Mouse (Mus musculus): Measurements from ENCODE around the gene Bag3. TPM values are rescaled to one million over a fixed set of nuclear protein-coding genes. Genes with fewer than 3 reads are reported as not detected.
A peak's percentile ranks its signal among the peaks of the same experiment; 100 is the strongest.

Bag3 gene
- polyA plus RNA-seq, 1 experiment from 2014 or later, result 22.7 TPM

DNA sequence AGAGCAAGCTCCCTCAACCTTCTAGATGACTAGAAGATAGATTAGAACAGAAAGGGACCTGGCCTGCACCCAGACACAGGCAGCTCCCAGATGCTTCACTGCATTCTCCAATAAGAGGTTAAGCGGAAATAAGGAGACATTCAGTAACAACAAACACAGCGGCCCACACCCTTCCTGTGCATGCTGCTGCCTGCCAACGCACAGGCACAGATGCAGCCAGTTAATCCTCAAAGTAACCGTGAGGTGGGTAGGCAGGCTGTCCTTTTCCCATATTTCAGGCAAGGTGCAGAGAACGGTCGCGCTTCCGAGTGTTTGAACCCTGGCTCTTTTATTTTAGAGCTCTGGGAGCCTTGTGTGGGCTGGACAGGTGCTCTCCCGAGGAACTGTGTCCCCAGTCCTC lies 17.8 kb downstream of the Bag3 start:
- Histone ChIP-seq H3K4me1 (ENCODE audit: control insufficient read depth, insufficient read depth, low read length) (peaks cover 73% of the 10 kb centered on the region), H3K9ac (ENCODE audit: low read length) (0 out of 2 replicates have a peak overlapping the region, but pooled peaks have one; percentile 7), H3K36me3 (ENCODE audit: control insufficient read depth, insufficient read depth) (peaks cover 45% of the 10 kb centered on the region), H3K27me3 (ENCODE audit: control insufficient read depth, insufficient read depth, low read length) (no peaks in the 10 kb centered on the region), H3K4me3 (ENCODE audit: low read length) (no peak overlapping the region), H3K9me3 (replicated peaks; ENCODE audit: control insufficient read depth, low read length) (no peaks in the 10 kb centered on the region), H3K4me2 (ENCODE audit: low read depth, low read length) (no peak overlapping the region), H3K27ac (ENCODE audit: low read length) (peak overlapping the region; percentile 75)
- 56% methylated on average over 9 of the region's 9 CpGs for WGBS
- no peak for ATAC-seq (replicated peaks; ENCODE audit: extremely low read depth, insufficient read depth, low FRiP score)

DNA sequence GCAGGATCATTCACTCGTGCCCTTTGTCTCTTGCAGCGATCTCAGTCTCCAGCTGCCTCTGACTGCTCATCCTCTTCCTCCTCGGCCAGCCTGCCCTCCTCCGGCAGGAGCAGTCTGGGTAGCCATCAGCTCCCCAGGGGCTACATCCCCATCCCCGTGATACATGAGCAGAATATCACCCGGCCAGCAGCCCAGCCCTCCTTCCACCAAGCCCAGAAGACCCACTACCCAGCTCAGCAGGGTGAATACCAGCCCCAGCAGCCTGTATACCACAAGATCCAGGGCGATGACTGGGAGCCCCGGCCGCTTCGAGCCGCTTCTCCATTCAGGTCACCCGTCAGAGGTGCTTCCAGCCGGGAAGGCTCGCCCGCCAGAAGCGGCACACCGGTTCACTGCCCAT lies 18.4 kb downstream of the Bag3 start:
- Histone ChIP-seq H3K4me2 (ENCODE audit: low read depth, low read length) (no peak overlapping the region), H3K9ac (ENCODE audit: low read length) (no peak overlapping the region), H3K27ac (ENCODE audit: low read length) (peak overlapping the region; percentile 75), H3K4me3 (ENCODE audit: low read length) (no peak overlapping the region), H3K9me3 (replicated peaks; ENCODE audit: control insufficient read depth, low read length) (no peaks in the 10 kb centered on the region), H3K27me3 (ENCODE audit: control insufficient read depth, insufficient read depth, low read length) (no peaks in the 10 kb centered on the region), H3K36me3 (ENCODE audit: control insufficient read depth, insufficient read depth) (peaks cover 50% of the 10 kb centered on the region), H3K4me1 (ENCODE audit: control insufficient read depth, insufficient read depth, low read length) (peaks cover 67% of the 10 kb centered on the region)
- no peak for ATAC-seq (replicated peaks; ENCODE audit: extremely low read depth, insufficient read depth, low FRiP score)
- 79% methylated on average over 17 of the region's 17 CpGs for whole genome bisulfite sequencing

DNA sequence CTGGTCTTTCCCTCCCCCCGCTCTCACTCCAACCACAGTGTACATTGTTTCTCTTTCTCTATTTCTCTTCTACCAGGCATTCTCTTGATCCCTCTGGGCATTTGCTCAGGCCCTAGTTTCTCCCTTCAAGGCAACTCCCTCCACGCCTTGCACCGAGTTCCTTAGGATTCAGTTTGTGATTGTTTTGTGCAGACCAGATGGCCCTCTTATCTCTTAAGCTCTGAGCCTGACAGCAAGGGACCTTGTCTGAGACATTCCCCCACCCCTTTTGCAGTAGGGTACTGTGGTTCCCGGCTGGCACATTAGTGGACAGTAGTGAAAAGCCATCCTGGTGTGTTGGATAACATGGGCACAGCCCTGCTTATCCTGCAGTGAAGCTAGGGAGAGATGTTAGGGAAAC lies 19.1 kb downstream of the Bag3 start:
- 39% methylated on average over 4 of the region's 4 CpGs for WGBS
- H3K27ac ChIP-seq (ENCODE audit: low read length), result peak overlapping the region; percentile 20; the same call in 1 of the 2 replicates
- no peak; the same call in 1 of the 2 replicates for ATAC-seq (replicated peaks; ENCODE audit: extremely low read depth, insufficient read depth, low FRiP score)
- no peaks in the 10 kb centered on the region for H3K27me3 ChIP-seq (ENCODE audit: control insufficient read depth, insufficient read depth, low read length)
- no peak overlapping the region for H3K4me3 ChIP-seq (ENCODE audit: low read length)
- H3K4me2 ChIP-seq (ENCODE audit: low read depth, low read length), result no peak overlapping the region
- H3K9me3 ChIP-seq (replicated peaks; ENCODE audit: control insufficient read depth, low read length), result no peaks in the 10 kb centered on the region
- H3K9ac ChIP-seq (ENCODE audit: low read length), result no peak overlapping the region
- H3K4me1 ChIP-seq (ENCODE audit: control insufficient read depth, insufficient read depth, low read length), result peaks cover 61% of the 10 kb centered on the region
- peaks cover 54% of the 10 kb centered on the region for H3K36me3 ChIP-seq (ENCODE audit: control insufficient read depth, insufficient read depth)

DNA sequence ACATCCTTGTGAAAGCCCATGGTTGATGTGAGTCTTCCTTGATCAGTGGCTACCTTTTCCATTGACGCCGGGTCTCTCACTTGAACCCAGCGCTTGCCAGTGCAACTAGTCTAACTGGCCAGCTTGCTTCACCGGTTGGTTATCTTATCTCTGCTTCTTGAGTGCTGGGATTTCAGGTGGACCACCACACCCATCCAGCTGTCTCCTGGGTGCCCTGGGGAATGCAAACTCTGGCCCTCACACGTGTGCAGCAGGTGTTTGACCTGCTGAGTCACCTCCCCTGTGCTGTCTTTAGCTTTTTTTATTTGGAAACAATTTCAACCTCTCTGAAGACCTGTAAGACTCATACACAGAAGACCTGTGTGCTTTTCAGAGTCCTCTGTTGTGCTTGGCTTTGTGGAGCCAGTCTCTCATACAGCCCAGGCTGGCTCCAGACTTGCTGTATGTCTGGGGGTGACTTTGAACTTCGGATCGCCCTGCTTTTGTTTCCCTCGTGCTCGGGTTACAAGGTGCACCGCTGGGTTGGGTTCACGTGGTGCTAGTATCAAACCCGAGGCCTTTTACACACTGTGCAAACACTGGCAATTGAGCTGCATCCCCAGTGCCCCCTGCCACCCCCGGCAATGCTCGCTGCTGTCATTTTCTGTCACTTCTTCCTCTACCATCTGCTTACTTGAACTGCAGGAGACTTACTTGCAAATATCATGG lies 19.9 kb downstream of the Bag3 start:
- H3K4me3 ChIP-seq (ENCODE audit: low read length), result no peak overlapping the region
- H3K27me3 ChIP-seq (ENCODE audit: control insufficient read depth, insufficient read depth, low read length), result no peaks in the 10 kb centered on the region
- no peak overlapping the region for H3K9ac ChIP-seq (ENCODE audit: low read length)
- no peaks in the 10 kb centered on the region for H3K9me3 ChIP-seq (replicated peaks; ENCODE audit: control insufficient read depth, low read length)
- WGBS, result 68% methylated on average over 14 of the region's 14 CpGs
- peaks cover 62% of the 10 kb centered on the region for H3K36me3 ChIP-seq (ENCODE audit: control insufficient read depth, insufficient read depth)
- H3K4me2 ChIP-seq (ENCODE audit: low read depth, low read length), result no peak overlapping the region
- 0 out of 2 replicates have a peak overlapping the region, but pooled peaks have one; percentile 43 for H3K27ac ChIP-seq (ENCODE audit: low read length)
- no peak for ATAC-seq (replicated peaks; ENCODE audit: extremely low read depth, insufficient read depth, low FRiP score)
- peaks cover 52% of the 10 kb centered on the region for H3K4me1 ChIP-seq (ENCODE audit: control insufficient read depth, insufficient read depth, low read length)

DNA sequence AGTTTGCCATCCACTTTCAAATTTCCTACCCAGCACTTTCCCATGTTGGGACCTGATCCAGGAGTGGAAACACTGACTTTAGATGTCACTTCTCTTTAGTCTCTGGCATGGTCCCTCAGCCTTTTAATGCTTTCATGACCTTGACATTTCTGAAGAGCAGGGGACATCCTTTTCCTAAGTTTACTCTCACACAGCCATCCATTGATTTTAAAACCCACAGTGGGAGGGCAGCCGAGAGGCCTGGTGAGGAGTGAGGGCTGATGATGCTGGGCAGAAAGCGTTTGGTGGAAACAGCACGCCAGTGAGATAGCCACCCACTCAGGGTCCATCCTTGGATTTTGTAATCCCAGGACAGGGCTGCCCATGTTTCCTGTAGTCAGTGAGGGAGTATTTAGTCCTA lies 20.5 kb downstream of the Bag3 start:
- WGBS, result 77% methylated on average over 3 of the region's 3 CpGs
- H3K9me3 ChIP-seq (replicated peaks; ENCODE audit: control insufficient read depth, low read length), result no peaks in the 10 kb centered on the region
- ATAC-seq (replicated peaks; ENCODE audit: extremely low read depth, insufficient read depth, low FRiP score), result no peak
- H3K36me3 ChIP-seq (ENCODE audit: control insufficient read depth, insufficient read depth), result peaks cover 64% of the 10 kb centered on the region
- H3K4me3 ChIP-seq (ENCODE audit: low read length), result no peak overlapping the region
- no peak overlapping the region for H3K4me2 ChIP-seq (ENCODE audit: low read depth, low read length)
- peaks cover 49% of the 10 kb centered on the region for H3K4me1 ChIP-seq (ENCODE audit: control insufficient read depth, insufficient read depth, low read length)
- H3K27me3 ChIP-seq (ENCODE audit: control insufficient read depth, insufficient read depth, low read length), result no peaks in the 10 kb centered on the region
- H3K27ac ChIP-seq (ENCODE audit: low read length), result 0 out of 2 replicates have a peak overlapping the region, but pooled peaks have one; percentile 43
- H3K9ac ChIP-seq (ENCODE audit: low read length), result no peak overlapping the region

DNA sequence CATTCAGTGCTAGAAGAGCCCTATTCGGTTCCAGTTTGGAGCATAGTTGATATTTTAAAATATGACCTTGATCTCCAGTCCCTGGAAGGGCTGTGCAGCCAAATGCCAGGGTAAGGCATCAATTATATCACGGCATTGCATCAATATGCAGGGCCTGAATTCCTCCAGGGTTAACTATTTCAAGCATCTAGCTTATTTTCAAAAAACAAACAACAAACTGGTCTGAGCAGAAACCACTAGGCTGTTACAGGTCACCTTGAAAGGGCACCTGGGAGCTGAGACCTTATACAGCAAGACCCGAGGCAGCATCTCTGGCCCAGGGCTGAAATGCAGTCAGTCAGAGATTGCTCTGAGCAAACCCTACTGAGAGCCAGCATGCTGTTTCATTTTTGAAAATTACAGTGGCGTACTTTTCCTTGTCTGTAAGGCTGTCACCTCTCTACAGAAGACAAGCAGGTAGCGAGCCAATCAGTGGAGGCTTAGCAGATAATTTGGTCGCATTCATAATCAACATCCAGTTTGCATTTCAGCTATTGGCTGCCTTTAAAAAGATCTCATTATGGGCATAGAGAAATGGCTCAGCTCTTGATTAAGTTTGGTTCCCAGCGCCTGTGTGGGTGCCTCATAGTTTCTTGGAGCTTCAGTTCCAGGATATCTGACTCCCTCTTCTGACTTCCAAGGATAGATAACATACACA lies 21.3 kb downstream of the Bag3 start:
- H3K4me2 ChIP-seq (ENCODE audit: low read depth, low read length), result no peak overlapping the region
- H3K4me1 ChIP-seq (ENCODE audit: control insufficient read depth, insufficient read depth, low read length), result peaks cover 49% of the 10 kb centered on the region
- H3K4me3 ChIP-seq (ENCODE audit: low read length), result no peak overlapping the region
- H3K27me3 ChIP-seq (ENCODE audit: control insufficient read depth, insufficient read depth, low read length), result no peaks in the 10 kb centered on the region
- no peak overlapping the region for H3K9ac ChIP-seq (ENCODE audit: low read length)
- no peak for ATAC-seq (replicated peaks; ENCODE audit: extremely low read depth, insufficient read depth, low FRiP score)
- H3K36me3 ChIP-seq (ENCODE audit: control insufficient read depth, insufficient read depth), result peaks cover 64% of the 10 kb centered on the region
- WGBS, result 89% methylated on average over 7 of the region's 7 CpGs
- H3K9me3 ChIP-seq (replicated peaks; ENCODE audit: control insufficient read depth, low read length), result no peaks in the 10 kb centered on the region
- 0 out of 2 replicates have a peak overlapping the region, but pooled peaks have one; percentile 44 for H3K27ac ChIP-seq (ENCODE audit: low read length)

DNA sequence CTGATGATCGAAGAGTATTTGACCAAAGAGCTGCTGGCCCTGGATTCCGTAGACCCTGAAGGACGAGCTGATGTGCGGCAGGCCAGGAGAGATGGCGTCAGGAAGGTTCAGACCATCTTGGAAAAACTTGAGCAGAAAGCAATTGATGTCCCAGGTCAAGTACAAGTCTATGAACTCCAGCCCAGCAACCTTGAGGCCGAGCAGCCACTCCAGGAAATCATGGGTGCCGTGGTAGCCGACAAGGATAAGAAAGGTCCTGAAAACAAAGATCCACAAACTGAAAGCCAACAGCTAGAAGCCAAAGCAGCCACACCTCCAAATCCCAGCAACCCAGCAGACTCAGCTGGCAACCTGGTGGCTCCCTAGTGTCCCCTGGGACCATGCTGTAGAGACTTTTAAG lies 22.6 kb downstream of the Bag3 start:
- no peaks in the 10 kb centered on the region for H3K9me3 ChIP-seq (replicated peaks; ENCODE audit: control insufficient read depth, low read length)
- H3K36me3 ChIP-seq (ENCODE audit: control insufficient read depth, insufficient read depth), result peaks cover 53% of the 10 kb centered on the region
- WGBS, result 91% methylated on average over 8 of the region's 8 CpGs
- H3K4me2 ChIP-seq (ENCODE audit: low read depth, low read length), result no peak overlapping the region
- H3K4me1 ChIP-seq (ENCODE audit: control insufficient read depth, insufficient read depth, low read length), result peaks cover 46% of the 10 kb centered on the region
- no peaks in the 10 kb centered on the region for H3K27me3 ChIP-seq (ENCODE audit: control insufficient read depth, insufficient read depth, low read length)
- no peak overlapping the region for H3K4me3 ChIP-seq (ENCODE audit: low read length)
- no peak for ATAC-seq (replicated peaks; ENCODE audit: extremely low read depth, insufficient read depth, low FRiP score)
- no peak overlapping the region for H3K9ac ChIP-seq (ENCODE audit: low read length)
- no peak overlapping the region for H3K27ac ChIP-seq (ENCODE audit: low read length)

DNA sequence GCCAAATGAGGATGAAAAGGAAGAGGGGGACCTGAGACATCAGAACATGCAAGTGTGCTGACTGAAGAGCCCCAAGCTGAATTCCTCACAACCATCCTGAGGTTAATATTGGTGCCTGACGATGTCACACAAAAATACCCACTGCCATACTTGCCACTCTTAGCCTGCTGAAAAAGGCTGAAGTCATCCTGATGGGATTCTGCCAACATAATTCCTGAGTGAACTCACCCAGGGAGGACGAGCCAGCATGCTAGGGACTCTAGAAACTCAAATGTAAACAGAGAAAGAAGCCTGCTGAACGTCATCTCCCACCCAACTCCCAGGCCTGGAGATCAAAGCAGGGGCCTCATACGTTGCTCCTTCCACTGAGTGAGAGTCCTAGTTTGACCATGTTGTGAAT lies 25.7 kb downstream of the Bag3 start:
- Histone ChIP-seq H3K9me3 (replicated peaks; ENCODE audit: control insufficient read depth, low read length) (no peaks in the 10 kb centered on the region), H3K27me3 (ENCODE audit: control insufficient read depth, insufficient read depth, low read length) (no peaks in the 10 kb centered on the region), H3K9ac (ENCODE audit: low read length) (no peak overlapping the region), H3K36me3 (ENCODE audit: control insufficient read depth, insufficient read depth) (peaks cover 37% of the 10 kb centered on the region), H3K4me3 (ENCODE audit: low read length) (no peak overlapping the region), H3K4me1 (ENCODE audit: control insufficient read depth, insufficient read depth, low read length) (peaks cover 33% of the 10 kb centered on the region), H3K4me2 (ENCODE audit: low read depth, low read length) (no peak overlapping the region), H3K27ac (ENCODE audit: low read length) (peak overlapping the region; percentile 80)
- peak; percentile 68 for ATAC-seq (replicated peaks; ENCODE audit: extremely low read depth, insufficient read depth, low FRiP score)
- 7% methylated on average over 4 of the region's 4 CpGs for WGBS

Data from heart, embryonic 16.5 days (tissue).